Comparison of ENCODE assay signal across 8 mouse cellular contexts in genomic region chr11:98741622-98742396, GRCm38 (mm10). TPM values are rescaled to one million over a fixed set of nuclear protein-coding genes. Genes with fewer than 3 reads are reported as not detected.
DNase-seq lines count a peak whose midpoint lies in the region; ATAC-seq and TF ChIP-seq lines count a peak whose summit lies in the region.

No protein-coding gene starts in this region.

- peaks cover 59% of the 10 kb centered on the region for H3K4me1 ChIP-seq in embryonic facial prominence, embryonic 13.5 days
- peaks cover 63% of the 10 kb centered on the region for H3K4me1 ChIP-seq in heart, embryonic 15.5 days (replicated peaks)
- H3K4me1 ChIP-seq in kidney, postnatal 0 days (replicated peaks; ENCODE audit: insufficient read depth, low read length): peaks cover 56% of the 10 kb centered on the region
- H3K4me1 ChIP-seq in lung, embryonic 14.5 days (ENCODE audit: insufficient read depth): peaks cover 44% of the 10 kb centered on the region
- H3K4me1 ChIP-seq in neural tube, embryonic 15.5 days: peaks cover 73% of the 10 kb centered on the region

- peak; percentile 85 for ATAC-seq in CD4-positive, CD25-positive, alpha-beta regulatory T cell, adult 4 months
- peak; percentile 71 for ATAC-seq in embryonic facial prominence, embryonic 13.5 days (ENCODE audit: insufficient number of reproducible peaks, insufficient read depth, low FRiP score, low TSS enrichment, low read depth)
- ATAC-seq in heart, embryonic 15.5 days (replicated peaks; ENCODE audit: insufficient number of reproducible peaks, insufficient read depth, low FRiP score, low read depth): peak; percentile 76
- ATAC-seq in kidney, postnatal 0 days (replicated peaks; ENCODE audit: low FRiP score, low read depth): peak; percentile 76
- ATAC-seq in lung, embryonic 14.5 days (ENCODE audit: insufficient read depth): peak; percentile 70
- peak; percentile 71 for ATAC-seq in neural tube, embryonic 15.5 days (ENCODE audit: low FRiP score)

- peak overlapping the region; percentile 76 for H3K4me2 ChIP-seq in embryonic facial prominence, embryonic 13.5 days
- peak overlapping the region; percentile 89 for H3K4me2 ChIP-seq in heart, embryonic 15.5 days
- H3K4me2 ChIP-seq in kidney, postnatal 0 days (ENCODE audit: low read length): peak overlapping the region; percentile 84
- peak overlapping the region; percentile 76 for H3K4me2 ChIP-seq in lung, embryonic 14.5 days
- peak overlapping the region; percentile 94 for H3K4me2 ChIP-seq in neural tube, embryonic 15.5 days

- H3K36me3 ChIP-seq in embryonic facial prominence, embryonic 13.5 days: no peaks in the 10 kb centered on the region
- no peaks in the 10 kb centered on the region for H3K36me3 ChIP-seq in heart, embryonic 15.5 days
- no peaks in the 10 kb centered on the region for H3K36me3 ChIP-seq in kidney, postnatal 0 days (ENCODE audit: insufficient read depth, low read length)
- H3K36me3 ChIP-seq in lung, embryonic 14.5 days (ENCODE audit: insufficient read depth): no peaks in the 10 kb centered on the region
- H3K36me3 ChIP-seq in neural tube, embryonic 15.5 days: no peaks in the 10 kb centered on the region

- no peaks in the 10 kb centered on the region for H3K9me3 ChIP-seq in embryonic facial prominence, embryonic 13.5 days
- H3K9me3 ChIP-seq in heart, embryonic 15.5 days (replicated peaks): no peaks in the 10 kb centered on the region
- no peaks in the 10 kb centered on the region for H3K9me3 ChIP-seq in kidney, postnatal 0 days (replicated peaks; ENCODE audit: low read length)
- H3K9me3 ChIP-seq in lung, embryonic 14.5 days (ENCODE audit: low read depth, low read length): no peaks in the 10 kb centered on the region
- H3K9me3 ChIP-seq in neural tube, embryonic 15.5 days (replicated peaks): no peaks in the 10 kb centered on the region

- peak; percentile 92 for DNase-seq in adrenal gland, postnatal 14 days
- DNase-seq in kidney, postnatal 0 days (ENCODE audit: low spot score): peak; percentile 89
- DNase-seq in lung, embryonic 14.5 days: peak; percentile 89
- DNase-seq in thymus, postnatal 4 days: peak; percentile 91

- WGBS in embryonic facial prominence, embryonic 13.5 days: 1% methylated on average over 59 of the region's 86 CpGs
- WGBS in heart, embryonic 15.5 days: under 1% methylated on average over 78 of the region's 86 CpGs
- under 1% methylated on average over 72 of the region's 86 CpGs for WGBS in kidney, postnatal 0 days
- under 1% methylated on average over 78 of the region's 86 CpGs for WGBS in lung, embryonic 14.5 days
- under 1% methylated on average over 69 of the region's 86 CpGs for WGBS in neural tube, embryonic 15.5 days

- H3K9ac ChIP-seq in embryonic facial prominence, embryonic 13.5 days: peak overlapping the region; percentile 96
- H3K9ac ChIP-seq in heart, embryonic 15.5 days: peak overlapping the region; percentile 88
- H3K9ac ChIP-seq in kidney, postnatal 0 days (ENCODE audit: low read depth, low read length): peak overlapping the region; percentile 90
- H3K9ac ChIP-seq in lung, embryonic 14.5 days: peak overlapping the region; percentile 81
- peak overlapping the region; percentile 98 for H3K9ac ChIP-seq in neural tube, embryonic 15.5 days (replicated peaks)

- peak overlapping the region; percentile 91 for H3K27ac ChIP-seq in embryonic facial prominence, embryonic 13.5 days
- peak overlapping the region; percentile 96 for H3K27ac ChIP-seq in heart, embryonic 15.5 days
- peak overlapping the region; percentile 95 for H3K27ac ChIP-seq in kidney, postnatal 0 days
- peak overlapping the region; percentile 95 for H3K27ac ChIP-seq in lung, embryonic 14.5 days (ENCODE audit: low read depth)
- peak overlapping the region; percentile 99 for H3K27ac ChIP-seq in neural tube, embryonic 15.5 days (replicated peaks)

- no peaks in the 10 kb centered on the region for H3K27me3 ChIP-seq in embryonic facial prominence, embryonic 13.5 days
- H3K27me3 ChIP-seq in heart, embryonic 15.5 days: no peaks in the 10 kb centered on the region
- H3K27me3 ChIP-seq in kidney, postnatal 0 days (ENCODE audit: insufficient read depth, low read length): no peaks in the 10 kb centered on the region
- no peaks in the 10 kb centered on the region for H3K27me3 ChIP-seq in lung, embryonic 14.5 days (ENCODE audit: insufficient read depth, low read length)
- H3K27me3 ChIP-seq in neural tube, embryonic 15.5 days (replicated peaks): no peaks in the 10 kb centered on the region

- TF ChIP-seq CTCF in kidney, postnatal 0 days (IDR thresholded peaks at IDR 0.05; ENCODE audit: low read depth): peak; percentile 50; the same call in 1 of the 2 replicates
- no peak for TF ChIP-seq CTCF in lung, embryonic 14.5 days (IDR thresholded peaks at IDR 0.05; ENCODE audit: low read depth)

- peak overlapping the region; percentile 95 for H3K4me3 ChIP-seq in embryonic facial prominence, embryonic 13.5 days
- peak overlapping the region; percentile 79 for H3K4me3 ChIP-seq in heart, embryonic 15.5 days
- H3K4me3 ChIP-seq in kidney, postnatal 0 days (replicated peaks; ENCODE audit: low read depth, low read length): peak overlapping the region; percentile 97
- peak overlapping the region; percentile 75 for H3K4me3 ChIP-seq in lung, embryonic 14.5 days (ENCODE audit: low read depth, low read length)
- H3K4me3 ChIP-seq in neural tube, embryonic 15.5 days (replicated peaks): peak overlapping the region; percentile 92

RNA-seq across cellular contexts. Expression of gene Thra, which starts 1.4 kb away (rescaled TPM):
- polyA plus RNA-seq in CD4-positive, CD25-positive, alpha-beta regulatory T cell, adult 4 months (2017; shearing (Covaris generic)): 1 to 10 TPM; 4.8 to 5.7 TPM
- 106 and 124 TPM in 2 replicates for total RNA-seq in adrenal gland, postnatal 14 days (2021)
- 46.5 and 47.3 TPM in 2 replicates for polyA plus RNA-seq in embryonic facial prominence, embryonic 13.5 days (2015; fragmentation: Nextera tagmentation; extraction: Ambion mirVana)
- polyA plus RNA-seq in heart, embryonic 15.5 days (2015; fragmentation: Nextera tagmentation; extraction: Ambion mirVana): 34.8 and 39.5 TPM in 2 replicates
- polyA plus RNA-seq in kidney, postnatal 0 days (2015; fragmentation: Nextera tagmentation; extraction: Ambion mirVana): 26.1 TPM in 2 replicates
- 46.8 and 47.1 TPM in 2 replicates for polyA plus RNA-seq in lung, embryonic 14.5 days (2014; fragmentation: Nextera tagmentation; extraction: Ambion mirVana)
- 104 and 125 TPM in 2 replicates for polyA plus RNA-seq in neural tube, embryonic 15.5 days (2015; fragmentation: Nextera tagmentation; extraction: Ambion mirVana)

RNA-seq across cellular contexts. Expression of gene Med24, which starts 12.6 kb away (rescaled TPM):
- polyA plus RNA-seq in CD4-positive, CD25-positive, alpha-beta regulatory T cell, adult 4 months (2017; shearing (Covaris generic)): 10 to 100 TPM; 27.0 to 37.5 TPM
- total RNA-seq in adrenal gland, postnatal 14 days (2021): 47.4 and 55.5 TPM in 2 replicates
- polyA plus RNA-seq in embryonic facial prominence, embryonic 13.5 days (2015; fragmentation: Nextera tagmentation; extraction: Ambion mirVana): 63.8 and 65.0 TPM in 2 replicates
- 33.5 and 43.0 TPM in 2 replicates for polyA plus RNA-seq in heart, embryonic 15.5 days (2015; fragmentation: Nextera tagmentation; extraction: Ambion mirVana)
- polyA plus RNA-seq in kidney, postnatal 0 days (2015; fragmentation: Nextera tagmentation; extraction: Ambion mirVana): 38.3 and 41.2 TPM in 2 replicates
- polyA plus RNA-seq in lung, embryonic 14.5 days (2014; fragmentation: Nextera tagmentation; extraction: Ambion mirVana): 53.0 and 53.5 TPM in 2 replicates
- polyA plus RNA-seq in neural tube, embryonic 15.5 days (2015; fragmentation: Nextera tagmentation; extraction: Ambion mirVana): 59.6 and 60.9 TPM in 2 replicates

RNA-seq across cellular contexts. Expression of gene Nr1d1, which starts 33.3 kb away (rescaled TPM):
- polyA plus RNA-seq in CD4-positive, CD25-positive, alpha-beta regulatory T cell, adult 4 months (2017; shearing (Covaris generic)): 10 to 100 TPM in 1 of 2 experiments, 1 to 10 TPM in 1; 4.9 to 12.3 TPM
- total RNA-seq in adrenal gland, postnatal 14 days (2021): 32.9 and 51.0 TPM in 2 replicates
- 1.4 and 1.5 TPM in 2 replicates for polyA plus RNA-seq in embryonic facial prominence, embryonic 13.5 days (2015; fragmentation: Nextera tagmentation; extraction: Ambion mirVana)
- polyA plus RNA-seq in heart, embryonic 15.5 days (2015; fragmentation: Nextera tagmentation; extraction: Ambion mirVana): 7.0 and 7.5 TPM in 2 replicates
- 3.1 and 3.5 TPM in 2 replicates for polyA plus RNA-seq in kidney, postnatal 0 days (2015; fragmentation: Nextera tagmentation; extraction: Ambion mirVana)
- polyA plus RNA-seq in lung, embryonic 14.5 days (2014; fragmentation: Nextera tagmentation; extraction: Ambion mirVana): 1.4 and 1.7 TPM in 2 replicates
- polyA plus RNA-seq in neural tube, embryonic 15.5 days (2015; fragmentation: Nextera tagmentation; extraction: Ambion mirVana): 3.8 and 4.0 TPM in 2 replicates

RNA-seq across cellular contexts. Expression of gene Csf3, which starts 40.7 kb away (rescaled TPM):
- not detected for polyA plus RNA-seq in CD4-positive, CD25-positive, alpha-beta regulatory T cell, adult 4 months (2017; shearing (Covaris generic))
- not detected in 2 replicates for total RNA-seq in adrenal gland, postnatal 14 days (2021)
- polyA plus RNA-seq in embryonic facial prominence, embryonic 13.5 days (2015; fragmentation: Nextera tagmentation; extraction: Ambion mirVana): not detected in 2 replicates
- polyA plus RNA-seq in heart, embryonic 15.5 days (2015; fragmentation: Nextera tagmentation; extraction: Ambion mirVana): not detected in 2 replicates
- 0.13 and 0.19 TPM in 2 replicates for polyA plus RNA-seq in kidney, postnatal 0 days (2015; fragmentation: Nextera tagmentation; extraction: Ambion mirVana)
- polyA plus RNA-seq in lung, embryonic 14.5 days (2014; fragmentation: Nextera tagmentation; extraction: Ambion mirVana): not detected in 2 replicates
- polyA plus RNA-seq in neural tube, embryonic 15.5 days (2015; fragmentation: Nextera tagmentation; extraction: Ambion mirVana): not detected in 2 replicates

RNA-seq across cellular contexts. Expression of gene Msl1, which starts 53.5 kb away (rescaled TPM):
- polyA plus RNA-seq in CD4-positive, CD25-positive, alpha-beta regulatory T cell, adult 4 months (2017; shearing (Covaris generic)): 10 to 100 TPM; 22.3 to 24.8 TPM
- 88.5 and 88.7 TPM in 2 replicates for total RNA-seq in adrenal gland, postnatal 14 days (2021)
- polyA plus RNA-seq in embryonic facial prominence, embryonic 13.5 days (2015; fragmentation: Nextera tagmentation; extraction: Ambion mirVana): 31.5 and 33.0 TPM in 2 replicates
- polyA plus RNA-seq in heart, embryonic 15.5 days (2015; fragmentation: Nextera tagmentation; extraction: Ambion mirVana): 15.5 and 17.2 TPM in 2 replicates
- polyA plus RNA-seq in kidney, postnatal 0 days (2015; fragmentation: Nextera tagmentation; extraction: Ambion mirVana): 17.8 and 19.3 TPM in 2 replicates
- polyA plus RNA-seq in lung, embryonic 14.5 days (2014; fragmentation: Nextera tagmentation; extraction: Ambion mirVana): 16.2 and 16.3 TPM in 2 replicates
- polyA plus RNA-seq in neural tube, embryonic 15.5 days (2015; fragmentation: Nextera tagmentation; extraction: Ambion mirVana): 27.5 and 30.1 TPM in 2 replicates

Comparison
In these comparisons a context has a peak if more than half of its experiments do, and no peak if none do; other contexts are left out.
1. Peak in every context shown above with its lines: DNase-seq, ATAC-seq, H3K4me3 ChIP-seq and H3K27ac ChIP-seq.